Mouse (Mus musculus): ENCODE measurements around the gene Arpc5l.

DNA sequence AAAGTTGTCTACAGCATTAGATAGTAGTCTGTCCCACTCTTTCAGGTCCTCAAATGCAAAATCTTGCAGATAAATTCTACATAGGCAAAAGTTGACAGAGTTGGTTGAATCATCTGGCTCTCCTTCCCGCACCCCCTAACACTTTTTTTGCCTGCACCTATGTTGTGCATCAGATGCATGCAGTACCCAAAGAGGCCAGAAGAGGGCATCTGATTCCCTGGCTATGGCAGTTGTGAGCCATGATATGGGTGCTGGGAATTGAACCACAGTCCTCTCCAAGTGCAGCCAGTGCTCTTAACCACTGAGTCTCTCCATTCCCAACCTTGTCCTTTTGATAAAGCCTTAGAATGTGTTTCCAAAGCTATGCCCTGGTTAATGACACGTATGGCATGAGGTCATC lies 21.7 kb upstream of the Arpc5l start:
- TF ChIP-seq USF1 (IDR thresholded peaks at IDR 0.05; ENCODE audit: low read depth, low read length), result no peak
- TF ChIP-seq POLR2A (IDR thresholded peaks at IDR 0.05; ENCODE audit: control insufficient read depth in 1 of 2, insufficient read depth in 1 of 2, low read depth in 1 of 2, low read length in 2 of 2, poor library complexity in 1 of 2), result no peak
